Mouse (Mus musculus): ENCODE data around the gene Fbn1. TPM values are rescaled to one million over a fixed set of nuclear protein-coding genes. Genes with fewer than 3 reads are reported as not detected.

The Fbn1 gene
- polyA plus RNA-seq, 1 experiment from 2014 or later, result 5.7 TPM

DNA sequence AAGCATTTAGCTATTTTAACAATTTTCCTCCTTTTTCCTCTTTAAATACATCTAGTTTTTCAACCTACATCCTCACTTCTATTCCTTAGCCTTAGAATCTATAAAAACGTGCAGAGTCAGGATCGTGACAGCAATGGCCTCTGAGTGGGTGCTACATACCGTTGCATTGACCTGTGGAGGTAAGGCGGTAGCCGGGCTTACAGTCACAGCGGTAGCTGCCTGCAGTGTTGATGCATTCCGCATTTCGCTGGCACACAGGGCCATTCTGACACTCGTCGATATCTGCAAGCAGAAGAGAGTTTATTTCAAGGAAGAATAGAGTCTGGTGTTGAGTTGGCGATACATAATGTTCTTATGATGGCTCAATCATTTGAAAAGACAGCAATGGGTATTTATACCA lies 172.6 kb downstream of the Fbn1 start:
- Histone ChIP-seq H3K4me2 (no peak overlapping the region), H3K4me3 (ENCODE audit: low read depth, low read length) (no peak overlapping the region), H3K4me1 (replicated peaks; ENCODE audit: control insufficient read depth, insufficient read depth, low read length) (no peaks in the 10 kb centered on the region), H3K27ac (ENCODE audit: low read depth, low read length) (no peak overlapping the region), H3K9ac (ENCODE audit: low read depth, low read length) (no peak overlapping the region), H3K36me3 (ENCODE audit: control insufficient read depth, insufficient read depth, low read length) (0 out of 2 replicates have a peak, but pooled peaks cover 4% of the 10 kb centered on the region), H3K27me3 (replicated peaks; ENCODE audit: control insufficient read depth, insufficient read depth, low read length) (no peaks in the 10 kb centered on the region), H3K9me3 (ENCODE audit: control insufficient read depth, low read length) (no peaks in the 10 kb centered on the region)
- WGBS, result 88% methylated on average over 11 of the region's 11 CpGs
- DNase-seq (ENCODE audit: low spot score) (no peak), ATAC-seq (replicated peaks; ENCODE audit: low FRiP score) (no peak)

DNA sequence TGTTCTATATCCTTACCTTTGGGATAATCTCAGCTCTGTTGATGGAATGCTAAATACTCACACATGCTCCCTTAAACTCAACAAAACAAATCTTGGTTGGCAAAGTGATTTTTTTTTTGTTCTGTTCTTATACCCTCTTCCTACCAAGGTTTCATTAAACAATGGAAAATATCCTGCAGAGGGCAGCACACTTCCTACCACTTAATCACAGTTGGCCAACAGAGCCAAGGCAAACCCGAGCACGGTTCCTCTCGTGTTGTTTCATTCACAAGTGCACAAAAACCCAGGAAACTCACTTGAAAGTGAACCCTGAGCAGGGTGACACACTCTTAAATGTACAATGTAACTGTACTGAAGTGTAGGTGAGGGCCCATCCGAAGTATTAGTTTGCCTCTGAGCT lies 173.6 kb downstream of the Fbn1 start:
- no peaks in the 10 kb centered on the region for H3K9me3 ChIP-seq (ENCODE audit: control insufficient read depth, low read length)
- H3K4me2 ChIP-seq, result no peak overlapping the region
- no peaks in the 10 kb centered on the region for H3K4me1 ChIP-seq (replicated peaks; ENCODE audit: control insufficient read depth, insufficient read depth, low read length)
- no peak overlapping the region for H3K4me3 ChIP-seq (ENCODE audit: low read depth, low read length)
- H3K27ac ChIP-seq (ENCODE audit: low read depth, low read length), result no peak overlapping the region
- 71% methylated on average over 4 of the region's 4 CpGs for WGBS
- H3K36me3 ChIP-seq (ENCODE audit: control insufficient read depth, insufficient read depth, low read length), result 0 out of 2 replicates have a peak, but pooled peaks cover 4% of the 10 kb centered on the region
- no peak overlapping the region for H3K9ac ChIP-seq (ENCODE audit: low read depth, low read length)
- DNase-seq (ENCODE audit: low spot score) (no peak), ATAC-seq (replicated peaks; ENCODE audit: low FRiP score) (no peak)
- no peaks in the 10 kb centered on the region for H3K27me3 ChIP-seq (replicated peaks; ENCODE audit: control insufficient read depth, insufficient read depth, low read length)

DNA sequence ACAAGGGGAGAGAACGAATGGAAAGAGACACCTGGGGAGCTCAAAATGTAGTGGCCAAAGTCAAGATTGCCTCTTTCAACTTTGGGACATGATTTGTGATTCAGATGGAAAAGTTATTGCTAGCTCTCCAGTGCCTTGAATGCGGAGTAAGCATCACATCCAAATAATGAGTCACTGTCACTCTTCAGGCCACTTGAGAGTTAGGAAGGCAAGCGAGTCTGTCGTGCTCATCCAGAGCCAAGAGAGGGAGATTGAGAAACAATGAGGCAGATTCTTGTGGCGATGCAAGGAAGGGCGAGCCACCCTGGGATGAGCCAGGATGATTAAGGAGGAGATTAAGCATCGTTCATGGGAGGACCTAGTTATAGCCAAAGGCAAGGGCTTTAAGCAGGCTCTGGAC lies 176.2 kb downstream of the Fbn1 start:
- Histone ChIP-seq H3K27ac (ENCODE audit: low read depth, low read length) (no peak overlapping the region), H3K4me2 (no peak overlapping the region), H3K9me3 (ENCODE audit: control insufficient read depth, low read length) (no peaks in the 10 kb centered on the region), H3K9ac (ENCODE audit: low read depth, low read length) (no peak overlapping the region), H3K36me3 (ENCODE audit: control insufficient read depth, insufficient read depth, low read length) (0 out of 2 replicates have a peak, but pooled peaks cover 2% of the 10 kb centered on the region), H3K27me3 (replicated peaks; ENCODE audit: control insufficient read depth, insufficient read depth, low read length) (no peaks in the 10 kb centered on the region), H3K4me3 (ENCODE audit: low read depth, low read length) (no peak overlapping the region), H3K4me1 (replicated peaks; ENCODE audit: control insufficient read depth, insufficient read depth, low read length) (no peaks in the 10 kb centered on the region)
- WGBS, result 84% methylated on average over 7 of the region's 7 CpGs
- ATAC-seq (replicated peaks; ENCODE audit: low FRiP score), result no peak
- DNase-seq (ENCODE audit: low spot score), result no peak

DNA sequence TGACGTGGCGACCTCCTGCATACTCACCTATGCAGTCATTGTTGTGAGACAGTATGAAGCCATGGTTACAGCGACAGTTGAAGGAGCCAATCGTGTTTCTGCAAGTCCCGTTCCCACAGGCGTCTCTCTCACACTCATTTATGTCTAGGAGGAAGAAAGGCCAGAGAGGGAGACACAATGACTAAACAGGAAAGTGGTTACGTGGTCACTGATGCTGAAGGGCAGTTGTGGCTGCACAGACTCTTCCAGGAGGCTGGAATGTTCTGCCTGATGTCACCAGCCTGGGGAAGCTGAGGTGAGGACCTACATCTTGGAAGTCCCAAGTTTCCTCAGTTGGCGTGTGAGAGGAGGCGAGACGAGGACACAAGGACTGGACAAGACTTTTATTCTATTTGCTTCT lies 177.3 kb downstream of the Fbn1 start:
- H3K9me3 ChIP-seq (ENCODE audit: control insufficient read depth, low read length), result no peaks in the 10 kb centered on the region
- H3K4me1 ChIP-seq (replicated peaks; ENCODE audit: control insufficient read depth, insufficient read depth, low read length), result no peaks in the 10 kb centered on the region
- no peak overlapping the region for H3K4me3 ChIP-seq (ENCODE audit: low read depth, low read length)
- H3K4me2 ChIP-seq, result no peak overlapping the region
- H3K36me3 ChIP-seq (ENCODE audit: control insufficient read depth, insufficient read depth, low read length), result no peaks in the 10 kb centered on the region
- DNase-seq (ENCODE audit: low spot score) (no peak), ATAC-seq (replicated peaks; ENCODE audit: low FRiP score) (no peak)
- no peak overlapping the region for H3K27ac ChIP-seq (ENCODE audit: low read depth, low read length)
- whole genome bisulfite sequencing, result 84% methylated on average over 10 of the region's 10 CpGs
- H3K9ac ChIP-seq (ENCODE audit: low read depth, low read length), result no peak overlapping the region
- no peaks in the 10 kb centered on the region for H3K27me3 ChIP-seq (replicated peaks; ENCODE audit: control insufficient read depth, insufficient read depth, low read length)

DNA sequence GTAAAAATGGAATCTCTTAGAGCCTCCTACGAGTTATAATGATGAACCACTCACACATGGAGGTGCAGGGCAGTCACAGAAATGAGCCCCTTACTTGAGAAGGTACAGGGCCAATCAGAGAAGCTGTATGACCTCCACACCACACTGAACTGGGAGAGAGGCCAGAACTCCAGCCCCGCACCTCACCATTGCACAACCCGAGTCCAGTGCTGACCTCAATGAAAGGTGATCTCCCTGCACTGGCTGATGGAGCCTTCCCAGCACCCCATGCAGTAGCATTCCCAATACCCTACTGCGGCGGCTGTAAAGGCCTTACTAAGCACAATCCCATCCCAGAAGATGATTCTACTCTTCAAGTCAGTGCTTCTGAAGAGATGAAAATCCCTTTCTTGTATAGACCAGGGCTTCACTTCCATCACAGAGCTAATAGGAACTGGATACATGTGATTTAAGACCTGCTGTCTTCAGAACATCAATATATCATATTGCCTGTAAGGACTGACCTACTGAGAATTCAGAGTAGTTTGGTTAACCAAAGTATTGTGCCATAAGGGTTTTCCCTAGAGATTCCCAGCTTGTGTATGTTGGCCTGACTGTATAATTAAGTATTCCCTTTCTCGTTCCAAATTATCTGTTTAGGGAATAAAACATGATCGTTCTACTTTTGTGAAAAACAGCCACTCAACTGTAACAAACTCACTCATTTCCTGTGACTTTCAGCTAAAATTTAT lies 182.5 kb downstream of the Fbn1 start:
- DNase-seq (ENCODE audit: low spot score), result no peak
- no peak for ATAC-seq (replicated peaks; ENCODE audit: low FRiP score)
- Histone ChIP-seq H3K27ac (ENCODE audit: low read depth, low read length) (no peak overlapping the region), H3K9ac (ENCODE audit: low read depth, low read length) (no peak overlapping the region), H3K9me3 (ENCODE audit: control insufficient read depth, low read length) (no peaks in the 10 kb centered on the region), H3K4me1 (replicated peaks; ENCODE audit: control insufficient read depth, insufficient read depth, low read length) (no peaks in the 10 kb centered on the region), H3K4me2 (no peak overlapping the region), H3K4me3 (ENCODE audit: low read depth, low read length) (no peak overlapping the region), H3K36me3 (ENCODE audit: control insufficient read depth, insufficient read depth, low read length) (no peaks in the 10 kb centered on the region), H3K27me3 (replicated peaks; ENCODE audit: control insufficient read depth, insufficient read depth, low read length) (no peaks in the 10 kb centered on the region)
- 77% methylated on average over 7 of the region's 7 CpGs for WGBS

DNA sequence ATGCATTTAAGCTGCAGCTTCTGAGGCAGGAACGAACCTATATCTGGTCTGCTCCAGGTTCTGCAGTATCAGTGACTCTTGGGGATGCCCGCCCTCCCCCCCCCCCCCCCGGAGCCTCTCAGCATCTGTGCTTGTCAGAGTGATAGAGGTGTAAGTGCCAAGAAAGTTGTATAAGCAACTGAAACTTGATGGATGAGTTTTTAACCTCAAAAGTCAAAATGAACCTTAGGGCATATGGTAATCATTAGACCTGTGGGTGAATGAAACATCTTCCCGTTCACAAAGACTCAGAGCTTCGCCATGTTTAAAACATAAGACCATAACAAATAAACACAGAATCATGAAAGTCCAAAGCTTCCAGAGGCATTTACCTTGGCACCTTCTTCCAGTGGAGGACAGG lies 183.3 kb downstream of the Fbn1 start:
- no peak for ATAC-seq (replicated peaks; ENCODE audit: low FRiP score)
- Histone ChIP-seq H3K9me3 (ENCODE audit: control insufficient read depth, low read length) (no peaks in the 10 kb centered on the region), H3K4me3 (ENCODE audit: low read depth, low read length) (no peak overlapping the region), H3K4me1 (replicated peaks; ENCODE audit: control insufficient read depth, insufficient read depth, low read length) (no peaks in the 10 kb centered on the region), H3K9ac (ENCODE audit: low read depth, low read length) (no peak overlapping the region), H3K27me3 (replicated peaks; ENCODE audit: control insufficient read depth, insufficient read depth, low read length) (no peaks in the 10 kb centered on the region), H3K27ac (ENCODE audit: low read depth, low read length) (no peak overlapping the region), H3K36me3 (ENCODE audit: control insufficient read depth, insufficient read depth, low read length) (no peaks in the 10 kb centered on the region), H3K4me2 (no peak overlapping the region)
- 51% methylated on average over 5 of the region's 5 CpGs for WGBS
- no peak for DNase-seq (ENCODE audit: low spot score)

DNA sequence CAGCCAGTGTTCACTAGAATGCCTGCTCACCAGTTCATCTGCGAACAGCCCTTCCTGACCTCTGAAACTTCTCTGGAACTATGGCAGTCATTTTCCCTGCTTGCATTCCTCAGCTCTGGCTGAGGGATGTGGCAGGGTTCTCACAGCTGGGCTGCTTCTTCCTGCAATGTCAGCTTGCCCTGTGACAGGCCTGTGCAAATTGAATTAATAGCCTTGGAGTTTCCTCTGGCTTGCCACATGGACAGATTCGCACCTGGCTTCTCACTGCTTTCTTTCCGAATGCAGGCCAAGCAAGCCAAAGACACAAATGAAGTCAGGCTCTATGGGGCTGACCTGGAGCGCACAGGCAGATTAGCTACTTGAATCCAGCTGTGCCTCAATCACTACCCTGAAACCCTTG lies 184.4 kb downstream of the Fbn1 start:
- no peaks in the 10 kb centered on the region for H3K4me1 ChIP-seq (replicated peaks; ENCODE audit: control insufficient read depth, insufficient read depth, low read length)
- DNase-seq (ENCODE audit: low spot score) (no peak), ATAC-seq (replicated peaks; ENCODE audit: low FRiP score) (no peak)
- 65% methylated on average over 4 of the region's 4 CpGs for WGBS
- no peak overlapping the region for H3K9ac ChIP-seq (ENCODE audit: low read depth, low read length)
- H3K27me3 ChIP-seq (replicated peaks; ENCODE audit: control insufficient read depth, insufficient read depth, low read length), result no peaks in the 10 kb centered on the region
- no peak overlapping the region for H3K4me2 ChIP-seq
- H3K4me3 ChIP-seq (ENCODE audit: low read depth, low read length), result no peak overlapping the region
- no peaks in the 10 kb centered on the region for H3K9me3 ChIP-seq (ENCODE audit: control insufficient read depth, low read length)
- no peak overlapping the region for H3K27ac ChIP-seq (ENCODE audit: low read depth, low read length)
- H3K36me3 ChIP-seq (ENCODE audit: control insufficient read depth, insufficient read depth, low read length), result no peaks in the 10 kb centered on the region

DNA sequence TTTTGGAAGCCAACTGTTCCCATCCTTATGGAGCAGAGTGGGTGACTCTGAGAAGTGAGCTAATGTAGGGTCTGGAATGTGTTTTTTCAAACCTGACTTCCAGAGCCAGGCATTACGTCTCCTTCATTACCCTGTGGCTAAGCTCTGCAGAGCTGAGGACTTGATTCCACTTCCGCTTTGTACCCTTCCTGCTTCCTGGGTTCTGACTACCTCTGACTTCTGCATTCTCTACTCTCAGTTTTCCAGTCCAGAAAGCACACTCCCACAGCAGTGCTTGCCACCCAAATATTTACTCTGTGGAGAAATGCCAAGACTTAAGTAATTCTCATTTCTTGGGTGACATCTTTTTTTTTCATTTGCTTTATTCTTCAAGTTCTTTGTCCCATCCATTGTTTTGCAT lies 185.2 kb downstream of the Fbn1 start:
- no peaks in the 10 kb centered on the region for H3K4me1 ChIP-seq (replicated peaks; ENCODE audit: control insufficient read depth, insufficient read depth, low read length)
- H3K36me3 ChIP-seq (ENCODE audit: control insufficient read depth, insufficient read depth, low read length), result peaks cover 3% of the 10 kb centered on the region; the same call in 1 of the 2 replicates
- DNase-seq (ENCODE audit: low spot score) (no peak), ATAC-seq (replicated peaks; ENCODE audit: low FRiP score) (no peak)
- no peaks in the 10 kb centered on the region for H3K9me3 ChIP-seq (ENCODE audit: control insufficient read depth, low read length)
- H3K9ac ChIP-seq (ENCODE audit: low read depth, low read length), result no peak overlapping the region
- no peak overlapping the region for H3K4me2 ChIP-seq
- H3K27ac ChIP-seq (ENCODE audit: low read depth, low read length), result no peak overlapping the region
- WGBS, result 58% methylated on average over 2 of the region's 2 CpGs
- no peaks in the 10 kb centered on the region for H3K27me3 ChIP-seq (replicated peaks; ENCODE audit: control insufficient read depth, insufficient read depth, low read length)
- H3K4me3 ChIP-seq (ENCODE audit: low read depth, low read length), result no peak overlapping the region

DNA sequence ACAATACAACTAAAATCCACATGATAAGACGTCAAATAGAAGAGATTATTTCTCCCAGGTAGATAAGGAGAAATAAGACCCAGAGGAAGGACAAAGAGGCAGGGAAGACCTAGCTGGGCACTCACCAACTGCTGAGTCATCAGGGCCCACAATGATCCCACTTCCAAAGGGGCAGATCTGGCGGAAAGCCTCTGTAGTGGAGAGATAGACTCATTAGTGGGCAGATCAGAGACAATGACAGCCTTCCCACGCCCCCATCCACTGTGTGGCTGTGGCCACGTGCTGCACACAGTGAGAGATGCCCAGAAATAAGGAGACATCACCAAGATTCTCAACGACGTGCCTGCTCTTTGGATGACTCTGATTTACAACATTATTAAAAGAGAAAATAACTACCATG lies 186.7 kb downstream of the Fbn1 start:
- Histone ChIP-seq H3K4me2 (no peak overlapping the region), H3K27ac (ENCODE audit: low read depth, low read length) (no peak overlapping the region), H3K27me3 (replicated peaks; ENCODE audit: control insufficient read depth, insufficient read depth, low read length) (no peaks in the 10 kb centered on the region), H3K36me3 (ENCODE audit: control insufficient read depth, insufficient read depth, low read length) (peaks cover 6% of the 10 kb centered on the region; the same call in 1 of the 2 replicates), H3K9ac (ENCODE audit: low read depth, low read length) (no peak overlapping the region), H3K9me3 (ENCODE audit: control insufficient read depth, low read length) (no peaks in the 10 kb centered on the region), H3K4me1 (replicated peaks; ENCODE audit: control insufficient read depth, insufficient read depth, low read length) (no peaks in the 10 kb centered on the region), H3K4me3 (ENCODE audit: low read depth, low read length) (no peak overlapping the region)
- WGBS, result 68% methylated on average over 6 of the region's 6 CpGs
- DNase-seq (ENCODE audit: low spot score) (no peak), ATAC-seq (replicated peaks; ENCODE audit: low FRiP score) (no peak)

All from liver, embryonic 11.5 days (tissue).